Mouse (Mus musculus) R1 (cell line): Measurements from ENCODE around the gene Mterf4.
"Not testable (repeated sequence)": the region's sequence is repeated elsewhere in the genome, so short reads cannot be mapped to it uniquely, and the experiment has no call there.

Experiments
- DNase-seq: peaks from one replicate; pipeline ENCODE4 v3.0.0-alpha.2; 2018; ENCODE audit warnings: low read depth, low spot score

Gene Mterf4

DNA sequence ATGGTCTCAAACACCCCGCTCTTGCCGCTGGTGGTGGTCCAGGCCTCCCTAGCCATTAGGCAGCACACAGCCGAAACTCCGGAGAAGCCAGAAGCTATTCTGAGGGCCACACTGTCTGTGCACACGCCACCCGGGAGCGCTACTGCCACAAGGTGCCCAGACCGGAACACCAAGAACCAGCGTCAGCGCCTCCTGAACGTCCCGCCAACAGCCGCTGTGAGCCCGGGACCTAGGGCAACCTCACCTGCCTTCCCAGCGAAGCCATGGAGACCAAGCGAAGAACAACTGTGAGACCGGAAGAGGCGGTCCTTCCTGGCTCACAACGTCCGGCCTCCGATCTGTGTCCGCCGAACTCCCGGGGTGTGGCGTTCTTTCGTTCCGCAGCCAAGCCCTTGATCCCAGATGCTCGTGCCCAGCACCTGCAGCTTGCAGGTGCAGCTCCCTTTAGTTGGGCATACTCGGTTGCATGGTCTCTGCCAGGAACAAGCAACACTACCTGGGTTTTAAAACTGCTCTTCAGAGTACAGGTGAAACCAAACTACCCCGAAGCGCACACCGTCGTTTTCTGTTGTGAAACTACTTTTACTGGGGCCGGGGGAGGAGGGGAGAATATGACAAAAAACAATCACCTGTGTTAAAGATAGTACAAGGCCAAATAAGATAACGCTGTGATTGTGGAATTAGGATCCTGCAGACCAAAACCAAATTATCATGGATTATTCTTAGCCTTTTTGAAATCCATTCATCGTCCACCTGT lies at the start of gene Mterf4:
TSS of gene Mterf4 (minus strand) at position 335 of the 757 bp plus-strand sequence.
- DNase-seq = peak; percentile 94

DNA sequence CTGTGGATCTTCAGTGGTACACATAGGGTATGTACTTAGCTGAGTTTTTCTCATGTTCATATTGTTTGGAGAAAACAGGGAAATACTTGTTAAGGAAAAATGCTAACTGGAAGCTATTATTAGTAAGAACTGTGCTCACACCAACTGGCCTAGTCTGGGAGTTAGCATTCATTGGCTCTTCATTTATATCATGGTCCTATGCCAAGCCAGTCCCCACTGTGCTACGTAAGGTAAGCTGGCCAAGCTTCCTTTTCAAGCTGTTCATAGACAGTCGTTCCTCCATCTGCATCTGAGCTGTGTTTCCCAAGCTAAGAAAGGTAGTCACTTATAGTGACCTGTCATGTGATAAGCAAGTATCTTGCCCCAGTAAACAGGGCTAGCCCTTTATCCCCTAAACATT lies 47.0 kb upstream of the Mterf4 start:
- no peak for DNase-seq

- no peak for DNase-seq
These were observed 44.0 kb upstream of the Mterf4 start for GRCm38 (mm10) chr1:93349701-93350100.

DNA sequence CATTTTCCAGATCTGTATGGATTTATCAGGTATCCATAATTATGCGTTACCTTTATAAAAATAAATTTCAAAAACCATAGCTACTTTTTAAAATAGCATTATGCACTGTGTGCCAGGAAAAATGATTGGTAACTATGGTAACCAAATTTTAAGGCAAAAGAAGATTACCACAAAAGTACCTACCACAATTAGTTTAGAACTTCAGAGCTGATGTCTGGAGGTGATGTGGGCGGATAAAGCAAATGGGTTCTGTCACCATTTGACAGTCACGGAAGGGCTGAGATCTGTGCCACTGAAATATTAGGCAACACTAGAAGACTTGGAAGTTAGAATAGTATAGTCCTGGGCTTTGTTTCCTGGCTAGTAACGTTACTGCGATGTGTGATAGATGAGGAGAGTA lies 41.5 kb upstream of the Mterf4 start:
- no peak for DNase-seq

GRCm38 (mm10) chr1:93343504-93344047 lies 37.9 kb upstream of the Mterf4 start:
- peak; percentile 99 for DNase-seq

DNA sequence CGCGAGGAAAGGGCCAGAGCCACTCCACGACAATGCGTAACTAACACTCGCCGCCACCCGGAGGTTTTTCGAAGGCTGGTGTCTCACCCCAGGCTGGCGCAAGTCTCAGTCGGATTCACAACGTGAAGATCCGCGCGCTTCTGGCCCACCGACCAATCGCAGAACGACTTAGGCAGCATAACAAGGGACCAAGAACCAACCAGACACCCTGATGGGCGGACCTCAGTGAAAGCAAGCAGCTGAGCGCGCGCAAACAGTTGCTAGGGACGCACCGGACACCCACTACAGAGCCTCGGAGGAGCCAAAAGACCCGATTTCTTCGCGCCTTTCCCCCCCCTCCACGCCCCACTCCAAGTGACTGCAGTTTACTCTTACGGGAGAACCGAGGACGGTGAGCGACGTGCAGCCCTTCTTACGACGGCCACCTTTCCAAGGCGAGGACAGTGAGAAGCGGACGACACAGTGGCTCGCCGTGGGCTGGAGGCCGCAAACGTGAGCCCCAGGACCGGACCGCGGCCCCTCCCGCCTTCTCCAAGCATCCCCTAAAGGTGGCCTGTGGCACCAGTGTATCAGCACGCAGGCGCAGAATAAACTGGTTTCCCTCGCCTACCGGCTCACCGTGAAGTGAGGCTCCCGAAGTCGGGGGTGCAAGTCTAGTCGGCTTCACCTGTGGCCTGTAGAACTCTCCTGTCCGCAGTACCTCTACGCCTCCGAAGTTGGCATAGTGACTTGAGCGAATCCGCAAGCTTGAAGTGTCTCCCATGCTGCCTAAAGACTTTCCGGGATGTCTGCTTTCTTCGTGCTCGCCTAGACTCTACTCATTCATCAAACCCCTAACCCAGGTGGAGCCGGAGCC lies 37.2 kb upstream of the Mterf4 start, which contains the start of the genes Ppp1r7 and Pask:
TSS of gene Ppp1r7 (plus strand) at position 207 of the 856 bp plus-strand sequence.
TSS of gene Pask (minus strand) at position 835 of the 856 bp plus-strand sequence.
- peak; percentile 99 for DNase-seq

GRCm38 (mm10) chr1:93334621-93335020 lies 28.9 kb upstream of the Mterf4 start:
- no peak for DNase-seq

DNA sequence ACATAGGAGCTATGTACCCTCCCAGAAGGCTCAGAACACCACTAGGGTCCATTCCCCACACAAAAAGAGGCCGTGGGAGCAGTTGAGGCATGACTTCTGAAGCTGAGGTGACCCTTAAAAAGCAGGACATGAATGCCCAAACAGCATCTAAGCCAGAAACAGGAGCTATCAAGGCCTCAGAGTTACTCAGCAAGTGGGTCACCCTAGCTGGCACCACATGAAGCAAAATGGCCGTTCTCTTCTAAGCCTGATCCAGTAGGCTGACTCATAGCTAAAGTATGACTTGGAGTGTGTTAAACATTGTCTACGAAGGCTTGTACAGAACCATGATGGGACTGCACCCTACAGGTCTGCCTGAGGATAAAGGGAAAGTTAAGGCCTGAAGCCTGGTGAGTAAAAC lies 20.7 kb upstream of the Mterf4 start:
- DNase-seq = no peak

DNA sequence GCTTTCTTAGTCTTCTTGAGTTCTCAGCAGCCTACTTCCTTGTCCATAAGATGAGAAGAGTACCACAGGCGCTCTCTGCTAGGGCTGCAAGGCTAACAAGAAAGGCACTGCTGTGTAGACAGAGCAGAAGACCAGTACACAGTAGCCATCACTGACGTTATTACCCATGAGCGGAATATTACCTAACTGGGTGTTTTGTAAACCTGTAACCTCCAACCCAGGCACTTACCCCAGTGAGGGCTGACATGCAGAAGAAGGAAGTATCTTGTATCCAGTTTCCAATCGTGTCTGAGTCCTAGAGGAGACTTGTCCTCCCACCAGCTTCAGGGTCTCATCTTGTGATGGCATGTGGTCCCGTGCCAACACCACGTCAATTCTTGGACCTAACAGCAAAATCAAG lies 18.3 kb upstream of the Mterf4 start:
- no peak for DNase-seq

DNA sequence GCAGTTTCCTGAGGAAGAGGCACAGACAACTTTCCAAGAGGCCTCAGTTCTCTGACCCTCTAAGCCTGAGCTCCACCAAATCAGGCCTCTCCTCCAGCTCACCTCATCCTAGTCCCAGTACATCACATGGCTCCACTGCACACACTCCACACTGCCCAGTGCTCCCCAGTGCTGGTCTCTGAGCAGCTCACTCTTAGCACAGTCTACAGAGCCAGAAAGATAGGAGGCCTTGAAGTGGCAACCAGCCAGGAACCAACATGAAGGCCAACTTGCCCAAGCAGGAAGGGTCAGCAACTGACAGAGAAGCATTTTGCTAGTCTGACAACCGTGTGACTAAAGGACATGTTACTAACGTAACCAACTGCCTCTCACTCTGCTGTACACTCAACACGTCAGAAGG lies 5.1 kb downstream of the Mterf4 start:
- DNase-seq = no peak

- peak; percentile 86 for DNase-seq
These were observed 5.9 kb downstream of the Mterf4 start for GRCm38 (mm10) chr1:93299791-93300190.

- not testable (repeated sequence) for DNase-seq
These were observed 11.2 kb downstream of the Mterf4 start for GRCm38 (mm10) chr1:93294491-93294890.

- DNase-seq = no peak
These were observed 13.7 kb downstream of the Mterf4 start for GRCm38 (mm10) chr1:93292006-93292405.

DNA sequence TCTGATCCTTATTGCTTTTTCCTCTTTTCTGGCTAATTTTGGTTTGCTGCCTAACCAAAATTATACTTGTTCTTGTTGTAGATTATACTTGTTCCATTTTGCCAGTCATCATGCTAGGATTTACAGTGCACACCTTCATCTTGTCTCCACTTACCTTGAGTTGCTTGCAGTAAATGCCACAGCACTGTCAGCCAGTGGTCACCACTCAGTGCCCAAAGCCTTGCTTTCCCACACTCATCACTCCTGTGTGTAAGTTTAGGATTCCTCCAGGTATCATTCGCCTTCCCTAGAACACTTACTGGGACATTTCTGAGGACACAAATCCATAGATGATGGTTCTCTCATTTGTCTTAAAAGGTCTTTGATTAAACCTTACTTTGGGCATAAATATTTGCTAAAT lies 14.1 kb downstream of the Mterf4 start:
- DNase-seq = no peak

GRCm38 (mm10) chr1:93290956-93291355 lies 14.8 kb downstream of the Mterf4 start:
- DNase-seq = no peak

- no peak for DNase-seq
These were observed 16.0 kb downstream of the Mterf4 start for GRCm38 (mm10) chr1:93289678-93290214.

DNA sequence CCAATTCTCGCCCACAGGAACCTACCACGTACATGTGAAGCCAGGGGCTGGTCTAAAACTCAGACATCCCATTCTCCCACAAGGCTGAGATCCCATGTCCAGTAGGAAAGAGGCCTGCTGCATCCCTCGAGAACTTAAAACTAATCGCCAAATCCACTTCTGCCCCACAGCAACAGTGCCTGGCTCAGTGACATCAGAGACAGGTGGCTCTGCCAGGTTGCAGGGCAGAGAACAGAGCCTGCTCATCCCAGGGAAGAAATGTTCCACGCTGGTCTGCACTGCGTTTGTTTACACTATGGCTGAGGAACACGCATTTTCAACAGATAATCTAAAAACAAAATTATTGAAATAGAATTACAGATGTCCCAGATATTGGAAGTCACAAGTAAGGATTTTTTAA lies 28.7 kb downstream of the Mterf4 start:
- DNase-seq = no peak

GRCm38 (mm10) chr1:93275561-93275960 lies 30.2 kb downstream of the Mterf4 start:
- DNase-seq = peak; percentile 87

DNA sequence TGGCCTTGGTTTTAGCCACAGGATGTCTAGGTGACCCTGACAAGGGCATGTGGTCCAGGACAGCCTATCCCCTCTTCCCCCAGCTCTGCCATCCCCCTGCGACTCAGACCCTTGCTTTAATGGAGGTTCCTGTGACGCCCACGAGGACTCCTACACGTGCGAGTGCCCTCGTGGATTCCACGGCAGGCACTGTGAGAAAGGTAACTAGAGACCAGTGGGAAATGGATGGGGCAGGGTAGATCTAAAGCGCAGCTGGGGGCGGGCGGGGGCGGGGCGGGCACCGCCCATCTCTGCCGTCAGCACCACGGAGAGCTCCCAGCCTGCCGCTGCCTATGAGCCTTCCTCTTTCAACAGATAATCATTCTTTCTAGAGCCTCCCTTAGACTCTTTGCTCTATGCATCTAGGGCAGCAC lies 33.3 kb downstream of the Mterf4 start:
- peak; percentile 69 for DNase-seq

GRCm38 (mm10) chr1:93271751-93272150 lies 34.0 kb downstream of the Mterf4 start:
- DNase-seq = no peak

GRCm38 (mm10) chr1:93270516-93271240 lies 35.0 kb downstream of the Mterf4 start:
- no peak for DNase-seq
